Mouse (Mus musculus): Measurements from ENCODE around the gene Gm8947. TPM values are rescaled to one million over a fixed set of nuclear protein-coding genes. Genes with fewer than 3 reads are reported as not detected.

Gm8947 gene
- polyA plus RNA-seq, 1 experiment from 2014 or later, result not detected

Other genes with a start within 250 kb of the Gm8947 start
- 9.7 and 13.5 TPM in 2 replicates for gene Hmcn1, start 198.9 kb upstream of the Gm8947 start, polyA plus RNA-seq (2014; fragmentation: Nextera tagmentation; extraction: Ambion mirVana)
- gene Gm47985, start 9.8 kb upstream of the Gm8947 start, polyA plus RNA-seq (2014; fragmentation: Nextera tagmentation; extraction: Ambion mirVana), result 0.25 and 0.91 TPM in 2 replicates
- gene Gm47995, start 6.1 kb downstream of the Gm8947 start, polyA plus RNA-seq (2014; fragmentation: Nextera tagmentation; extraction: Ambion mirVana), result 0.20 TPM in 1 of 2 replicates, not detected in the other
- 0.57 TPM in 1 of 2 replicates, not detected in the other for gene 3110040M04Rik, start 11.7 kb downstream of the Gm8947 start, polyA plus RNA-seq (2014; fragmentation: Nextera tagmentation; extraction: Ambion mirVana)
- 0.42 and 0.45 TPM in 2 replicates for gene Gm47996, start 17.8 kb downstream of the Gm8947 start, polyA plus RNA-seq (2014; fragmentation: Nextera tagmentation; extraction: Ambion mirVana)
- 340 and 415 TPM in 2 replicates for gene Ivns1abp, start 152.1 kb downstream of the Gm8947 start, polyA plus RNA-seq (2014; fragmentation: Nextera tagmentation; extraction: Ambion mirVana)
- 23.7 and 27.6 TPM in 2 replicates for gene Swt1, start 236.1 kb downstream of the Gm8947 start, polyA plus RNA-seq (2014; fragmentation: Nextera tagmentation; extraction: Ambion mirVana)
- 59.3 and 63.8 TPM in 2 replicates for gene Trmt1l, start 236.2 kb downstream of the Gm8947 start, polyA plus RNA-seq (2014; fragmentation: Nextera tagmentation; extraction: Ambion mirVana)